Mouse (Mus musculus) adrenal gland, postnatal 10 days (tissue): Measurements from ENCODE around the gene Olfr732. TPM values are rescaled to one million over a fixed set of nuclear protein-coding genes. Genes with fewer than 3 reads are reported as not detected.

Source experiments
- DNase-seq: peaks from one replicate; pipeline ENCODE4 v3.0.0; 2021; ENCODE audit warnings: mixed read lengths
- long read RNA-seq, 2 experiments: library from polyadenylated mRNA; stranded (forward); transcript quantifications; one replicate each; pipeline ENCODE4 v2.0.0; 2021
- total RNA-seq, 2 experiments: library from RNA; stranded (reverse); gene quantifications; 2 replicates each; pipeline ENCODE4 v1.2.3; 2021

Gene Olfr732
- not detected for total RNA-seq
- long read RNA-seq, experiment 1: 0 reads
- long read RNA-seq, experiment 2: 0 reads

- DNase-seq: no peak
Observed at GRCm38 (mm10) chr14:50284106-50284505, at the start of gene Olfr732. Olfr732 (minus strand) TSS chr14:50284206.

DNA sequence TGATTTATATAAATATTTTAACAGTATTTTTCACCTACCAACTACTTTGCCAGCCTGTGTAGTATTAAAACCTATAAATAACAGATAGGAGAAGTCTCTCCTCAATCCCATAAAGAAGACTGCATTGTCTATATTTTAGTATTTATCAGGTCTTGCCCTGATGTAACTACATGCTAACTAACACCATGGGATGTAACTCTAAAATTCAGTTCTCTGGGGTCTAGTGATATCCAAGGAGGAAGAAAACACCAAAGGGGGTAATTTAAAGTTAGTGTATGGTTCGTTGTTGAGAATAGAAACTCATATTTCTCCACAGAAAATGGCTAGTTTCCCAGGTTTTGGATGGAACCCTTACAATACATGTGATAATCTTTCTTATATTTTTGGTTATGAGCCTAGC lies 42.7 kb upstream of the Olfr732 start, which contains the start of gene Olfr734:
Olfr734 (minus strand) TSS at position 101 of the 400 bp plus-strand sequence.
- DNase-seq: no peak

DNA sequence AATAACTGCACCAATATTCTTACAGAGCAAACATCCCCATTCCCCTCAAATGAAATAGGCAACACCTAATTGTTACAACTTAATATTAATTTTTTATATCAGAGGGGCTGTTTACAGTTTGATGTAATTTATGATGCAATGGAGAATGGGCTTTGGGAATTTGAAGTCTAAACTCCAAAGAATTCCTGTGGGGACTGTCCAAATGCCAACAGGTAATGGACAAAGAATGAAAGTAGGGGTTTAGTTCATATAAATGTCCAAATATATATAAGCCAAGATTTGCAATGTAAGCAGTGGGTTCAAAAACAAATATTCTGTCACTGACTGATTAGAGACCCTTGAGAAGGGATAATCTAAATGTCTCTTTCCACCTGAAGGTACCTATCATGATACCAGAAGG lies 17.4 kb upstream of the Olfr732 start, which contains the start of gene Olfr733:
Olfr733 (minus strand) TSS at position 101 of the 400 bp plus-strand sequence.
- DNase-seq: no peak

- no peak for DNase-seq
Observed at GRCm38 (mm10) chr14:50241766-50242165, 42.2 kb downstream of the Olfr732 start, which contains the start of gene Olfr731. Olfr731 (minus strand) TSS chr14:50241866.

Other genes with a start within 250 kb of the Olfr732 start
- gene Olfr725, start 243.8 kb downstream of the Olfr732 start, total RNA-seq: not detected
- not detected for gene Olfr726, start 193.3 kb downstream of the Olfr732 start, total RNA-seq
- gene Olfr727, start 161.0 kb downstream of the Olfr732 start, total RNA-seq: not detected
- not detected for gene Olfr728, start 141.5 kb downstream of the Olfr732 start, total RNA-seq
- gene Olfr729, start 131.3 kb downstream of the Olfr732 start, total RNA-seq: not detected
- not detected for gene Olfr730, start 96.0 kb downstream of the Olfr732 start, total RNA-seq
- not detected for gene Olfr731, start 42.3 kb downstream of the Olfr732 start, total RNA-seq
- not detected for gene Olfr733, start 17.3 kb upstream of the Olfr732 start, total RNA-seq
- not detected for gene Olfr734, start 42.6 kb upstream of the Olfr732 start, total RNA-seq
- not detected for gene Olfr735, start 64.7 kb upstream of the Olfr732 start, total RNA-seq
- gene Tlr11, start 73.7 kb upstream of the Olfr732 start, total RNA-seq: under 1 TPM; 0.30 to 0.51 TPM
- not detected for gene Olfr736, start 97.0 kb upstream of the Olfr732 start, total RNA-seq
- gene Olfr738, start 123.4 kb upstream of the Olfr732 start, total RNA-seq: not detected
- not detected for gene Olfr739, start 134.4 kb upstream of the Olfr732 start, total RNA-seq
- gene Olfr740, start 161.3 kb upstream of the Olfr732 start, total RNA-seq: not detected
- gene Olfr741, start 188.5 kb upstream of the Olfr732 start, total RNA-seq: not detected
- gene Olfr742, start 219.4 kb upstream of the Olfr732 start, total RNA-seq: not detected
- not detected for gene Olfr743, start 237.6 kb upstream of the Olfr732 start, total RNA-seq